Mouse (Mus musculus): ENCODE results near the gene Atp9a.

The Atp9a gene

GRCm38 (mm10) chr2:168681531-168681930, 60.7 kb downstream of the Atp9a start:
- no peak for DNase-seq (ENCODE audit: low spot score in 2 of 2)

- no peak for DNase-seq (ENCODE audit: low spot score in 2 of 2)
Measured at GRCm38 (mm10) chr2:168679381-168680199, 62.6 kb downstream of the Atp9a start.

- no peak for DNase-seq (ENCODE audit: low spot score in 2 of 2)
Measured at GRCm38 (mm10) chr2:168678662-168679294, 63.4 kb downstream of the Atp9a start.

- no peak for DNase-seq (ENCODE audit: low spot score in 2 of 2)
Measured at GRCm38 (mm10) chr2:168677650-168678049, 64.6 kb downstream of the Atp9a start.

GRCm38 (mm10) chr2:168671724-168672123, 70.5 kb downstream of the Atp9a start:
- DNase-seq (ENCODE audit: low spot score in 2 of 2) = no peak

GRCm38 (mm10) chr2:168670241-168670640, 72.0 kb downstream of the Atp9a start:
- no peak for DNase-seq (ENCODE audit: low spot score in 2 of 2)

- no peak for DNase-seq (ENCODE audit: low spot score in 2 of 2)
Measured at GRCm38 (mm10) chr2:168669762-168670161, 72.4 kb downstream of the Atp9a start.

- no peak for DNase-seq (ENCODE audit: low spot score in 2 of 2)
Measured at GRCm38 (mm10) chr2:168667745-168668144, 74.5 kb downstream of the Atp9a start.

GRCm38 (mm10) chr2:168665680-168666079, 76.5 kb downstream of the Atp9a start:
- DNase-seq (ENCODE audit: low spot score in 2 of 2) = no peak

GRCm38 (mm10) chr2:168663716-168664115, 78.5 kb downstream of the Atp9a start:
- no peak for DNase-seq (ENCODE audit: low spot score in 2 of 2)

- no peak for DNase-seq (ENCODE audit: low spot score in 2 of 2)
Measured at GRCm38 (mm10) chr2:168663216-168663615, 79.0 kb downstream of the Atp9a start.

- DNase-seq (ENCODE audit: low spot score in 2 of 2) = no peak
Measured at GRCm38 (mm10) chr2:168661802-168662201, 80.4 kb downstream of the Atp9a start.

GRCm38 (mm10) chr2:168660344-168660743, 81.9 kb downstream of the Atp9a start:
- no peak for DNase-seq (ENCODE audit: low spot score in 2 of 2)

- no peak for DNase-seq (ENCODE audit: low spot score in 2 of 2)
Measured at GRCm38 (mm10) chr2:168658551-168658950, 83.7 kb downstream of the Atp9a start.

- DNase-seq (ENCODE audit: low spot score in 2 of 2) = no peak
Measured at GRCm38 (mm10) chr2:168656569-168657308, 85.5 kb downstream of the Atp9a start.

GRCm38 (mm10) chr2:168654983-168655669, 87.1 kb downstream of the Atp9a start:
- DNase-seq (ENCODE audit: low spot score in 2 of 2) = no peak

- no peak for DNase-seq (ENCODE audit: low spot score in 2 of 2)
Measured at GRCm38 (mm10) chr2:168654482-168654881, 87.7 kb downstream of the Atp9a start.

- DNase-seq (ENCODE audit: low spot score in 2 of 2) = peak in 1 of 2 experiments; percentile 26
Measured at GRCm38 (mm10) chr2:168651757-168652156, 90.5 kb downstream of the Atp9a start.

GRCm38 (mm10) chr2:168648171-168648570, 94.0 kb downstream of the Atp9a start:
- DNase-seq (ENCODE audit: low spot score in 2 of 2) = no peak

GRCm38 (mm10) chr2:168644855-168645254, 97.4 kb downstream of the Atp9a start:
- DNase-seq (ENCODE audit: low spot score in 2 of 2) = no peak

- DNase-seq (ENCODE audit: low spot score in 2 of 2) = no peak
Measured at GRCm38 (mm10) chr2:168643524-168644177, 98.6 kb downstream of the Atp9a start.
